Mouse (Mus musculus) hindbrain, embryonic 15.5 days (tissue): ENCODE results near the gene Efna5. TPM values are rescaled to one million over a fixed set of nuclear protein-coding genes. Genes with fewer than 3 reads are reported as not detected.

Source experiments
- ATAC-seq: fragments of 200-750 bp; cut with Nextera tagmentation; 2 replicates; pipeline ENCODE4 v1.8.0; 2017; ENCODE audit warnings: low read depth, moderate number of reproducible peaks, moderate TSS enrichment; ENCODE audit not compliant: low FRiP score
- H3K27ac ChIP-seq: fragments of 300-500 bp; sonication (generic); replicated peaks from 2 replicates; pipeline ENCODE4 v1.5.1; 2015; ENCODE audit warnings: mild to moderate bottlenecking, inconsistent platforms
- H3K27me3 ChIP-seq: fragments of 300-500 bp; sonication (generic); 2 replicates; pipeline ENCODE4 v1.6.1; 2015; ENCODE audit warnings: control low read depth, inconsistent platforms
- H3K36me3 ChIP-seq: fragments of 300-500 bp; sonication (generic); 2 replicates; pipeline ENCODE4 v1.6.1; 2015; ENCODE audit warnings: control low read depth, inconsistent platforms
- H3K4me1 ChIP-seq: fragments of 300-500 bp; sonication (generic); replicated peaks from 2 replicates; pipeline ENCODE4 v1.6.1; 2015; ENCODE audit warnings: control low read depth, inconsistent platforms
- H3K4me2 ChIP-seq: fragments of 300-500 bp; sonication (generic); 2 replicates; pipeline ENCODE4 v1.6.1; 2015; ENCODE audit warnings: moderate library complexity, mild to moderate bottlenecking, inconsistent platforms
- H3K4me3 ChIP-seq: fragments of 300-500 bp; sonication (generic); 2 replicates; pipeline ENCODE4 v1.5.1; 2015; ENCODE audit warnings: mild to moderate bottlenecking, inconsistent platforms
- H3K9ac ChIP-seq: fragments of 300-500 bp; sonication (generic); 2 replicates; pipeline ENCODE4 v1.6.1; 2015; ENCODE audit warnings: inconsistent platforms
- H3K9me3 ChIP-seq: fragments of 300-500 bp; sonication (generic); 2 replicates; pipeline ENCODE4 v1.6.1; 2016; ENCODE audit warnings: control low read depth, inconsistent platforms
- WGBS: fragments of 180-500 bp; shearing (Covaris S2); methylation state at CpG from one replicate; pipeline ENCODE4 v1.1.7; 2015; 5-methylcytosine and 5-hydroxymethylcytosine counted together
- polyA plus RNA-seq: library from polyadenylated mRNA; unstranded; fragments of >200 nt; fragmentation: Nextera tagmentation; extraction: Ambion mirVana; gene quantifications from 2 replicates; pipeline ENCODE4 v1.2.1, GENCODE M21; 2015

The Efna5 gene
- polyA plus RNA-seq, 1 experiment from 2014 or later: 38.5 TPM

DNA sequence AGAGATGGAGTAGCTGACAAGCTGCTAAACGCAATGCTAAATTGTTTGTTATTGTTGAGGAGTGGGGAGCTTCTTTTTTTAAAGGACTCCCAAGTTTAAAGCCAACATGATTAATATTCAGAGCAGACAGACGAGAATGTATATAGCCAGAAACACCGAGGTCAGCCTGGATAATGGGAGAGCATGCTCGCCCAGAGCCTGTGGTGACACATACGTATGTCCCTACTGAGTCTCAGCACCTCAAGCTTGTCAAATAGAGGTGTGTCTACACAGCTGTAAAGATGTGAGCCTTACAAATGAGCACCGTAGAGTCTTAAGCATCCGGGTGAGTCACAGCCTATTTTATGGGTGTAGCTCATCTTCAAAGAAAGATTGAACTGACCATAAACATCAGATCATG lies 318.7 kb downstream of the Efna5 start:
- Histone ChIP-seq H3K4me1 (no peaks in the 10 kb centered on the region), H3K27ac (no peak overlapping the region), H3K4me3 (no peak overlapping the region), H3K9me3 (no peaks in the 10 kb centered on the region), H3K9ac (no peak overlapping the region), H3K36me3 (no peaks in the 10 kb centered on the region), H3K27me3 (no peaks in the 10 kb centered on the region), H3K4me2 (no peak overlapping the region)
- WGBS: 57% methylated on average over 7 of the region's 7 CpGs
- ATAC-seq: no peak

DNA sequence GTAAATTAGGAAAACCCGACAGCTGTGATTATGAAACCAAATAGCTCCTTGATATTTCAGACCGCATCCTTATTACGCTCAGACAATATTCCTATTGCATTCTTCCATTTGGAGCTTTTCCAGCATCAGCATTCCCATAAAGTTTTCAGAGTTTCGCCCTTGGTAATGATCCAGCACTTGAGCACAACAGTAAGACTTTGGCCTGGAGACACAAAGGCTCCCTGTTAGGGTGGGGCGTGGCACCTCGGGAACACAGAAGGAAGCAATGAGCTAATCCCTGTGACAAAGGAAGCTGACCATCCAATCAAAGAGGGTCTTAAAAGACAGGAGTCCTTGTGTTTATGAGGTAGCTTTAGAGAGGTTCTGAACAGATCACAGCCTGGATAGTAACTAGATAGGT lies 323.9 kb downstream of the Efna5 start:
- no peak overlapping the region for H3K4me3 ChIP-seq
- H3K4me2 ChIP-seq: no peak overlapping the region
- H3K36me3 ChIP-seq: no peaks in the 10 kb centered on the region
- no peak for ATAC-seq
- WGBS: 64% methylated on average over 6 of the region's 6 CpGs
- H3K27ac ChIP-seq: no peak overlapping the region
- no peaks in the 10 kb centered on the region for H3K27me3 ChIP-seq
- H3K9me3 ChIP-seq: no peaks in the 10 kb centered on the region
- H3K9ac ChIP-seq: no peak overlapping the region
- H3K4me1 ChIP-seq: no peaks in the 10 kb centered on the region
